Comparison of ENCODE assay signal across 9 mouse cellular contexts in genomic region chr3:94758056-94758409, GRCm38 (mm10). TPM values are rescaled to one million over a fixed set of nuclear protein-coding genes. Genes with fewer than 3 reads are reported as not detected.
DNase-seq lines count a peak whose midpoint lies in the region; ATAC-seq and TF ChIP-seq lines count a peak whose summit lies in the region.
"Not testable (repeated sequence)": the region's sequence is repeated elsewhere in the genome, so short reads cannot be mapped to it uniquely, and the experiment has no call there.
"Had no signal": no experiment of that assay in that cellular context is flagged by ENCODE, and none has a peak within 500 bp of the region (broad histone marks: within the 10 kb centered on the region; RNA-seq: fewer than 3 reads in every experiment).

No protein-coding gene starts in this region.

- 0 out of 2 replicates have a peak overlapping the region, but pooled peaks have one; percentile 25 for H3K4me2 ChIP-seq in hindbrain, postnatal 0 days (ENCODE audit: low read depth, low read length)
- H3K4me2 ChIP-seq in neural tube, embryonic 14.5 days (ENCODE audit: low read depth, low read length) = 0 out of 2 replicates have a peak overlapping the region, but pooled peaks have one; percentile 26

- peak overlapping the region; percentile 48 for H3K4me3 ChIP-seq in embryonic facial prominence, embryonic 10.5 days
- peak overlapping the region; percentile 25; the same call in 1 of the 2 replicates for H3K4me3 ChIP-seq in hindbrain, postnatal 0 days (ENCODE audit: low read length)
- H3K4me3 ChIP-seq in neural tube, embryonic 14.5 days (ENCODE audit: low read depth, low read length) = peak overlapping the region; percentile 15; the same call in 1 of the 2 replicates
- H3K4me3 ChIP-seq in thymus, adult 2 months (ENCODE audit: control insufficient read depth, insufficient read depth, low read length) = peak overlapping the region; percentile 13

- TF ChIP-seq POLR2A in thymus, adult 2 months (IDR thresholded peaks at IDR 0.05; ENCODE audit: control insufficient read depth, extremely low read depth, insufficient read depth, low read length, poor library complexity) = not testable (repeated sequence)

- DNase-seq in adrenal gland, adult 8-10 months = peak; percentile 54
- not testable (repeated sequence) for DNase-seq in embryonic facial prominence, embryonic 10.5 days (ENCODE audit: low spot score); hindbrain, postnatal 0 days (ENCODE audit: low spot score)
- DNase-seq in heart, adult 11 months = peak; percentile 93
- peak; percentile 18 for DNase-seq in left cerebral cortex, postnatal 4 days
- peak; percentile 43 for DNase-seq in lung, postnatal 10 days
- DNase-seq in thymus, adult 2 months = peak; percentile 46

- H3K36me3 ChIP-seq in embryonic facial prominence, embryonic 10.5 days (replicated peaks); hindbrain, postnatal 0 days (ENCODE audit: insufficient read depth, low read length); neural tube, embryonic 14.5 days (ENCODE audit: control insufficient read depth, insufficient read depth, low read length); thymus, adult 2 months (ENCODE audit: control insufficient read depth, insufficient read depth, low read length): not testable (repeated sequence)

- not testable (repeated sequence) for H3K9ac ChIP-seq in hindbrain, postnatal 0 days (replicated peaks; ENCODE audit: low read length); neural tube, embryonic 14.5 days (replicated peaks; ENCODE audit: low read depth, low read length)

- H3K27me3 ChIP-seq in embryonic facial prominence, embryonic 10.5 days (replicated peaks; ENCODE audit: low read depth, poor library complexity, severe bottlenecking) = peaks cover 16% of the 10 kb centered on the region; the same call in 1 of the 2 replicates
- not testable (repeated sequence) for H3K27me3 ChIP-seq in hindbrain, postnatal 0 days (ENCODE audit: insufficient read depth, low read length); neural tube, embryonic 14.5 days (ENCODE audit: control insufficient read depth, insufficient read depth, low read length); thymus, adult 2 months (ENCODE audit: control insufficient read depth, insufficient read depth, low read length)

- peak; percentile 94 for ATAC-seq in hindbrain, postnatal 0 days
- peak; percentile 95 for ATAC-seq in neural tube, embryonic 14.5 days (ENCODE audit: low read depth)

- not testable (repeated sequence) for H3K9me3 ChIP-seq in embryonic facial prominence, embryonic 10.5 days; hindbrain, postnatal 0 days (ENCODE audit: low read length); neural tube, embryonic 14.5 days (ENCODE audit: control insufficient read depth, low read length)

- not testable (repeated sequence) for TF ChIP-seq CTCF in hindbrain, postnatal 0 days (IDR thresholded peaks at IDR 0.05; ENCODE audit: low read depth); thymus, adult 2 months (IDR thresholded peaks at IDR 0.05; ENCODE audit: borderline replicate concordance, control insufficient read depth, extremely low read depth, insufficient read depth, low read length, poor library complexity)

- not testable (repeated sequence) for H3K4me1 ChIP-seq in embryonic facial prominence, embryonic 10.5 days; hindbrain, postnatal 0 days (ENCODE audit: insufficient read depth, low read length); neural tube, embryonic 14.5 days (ENCODE audit: control insufficient read depth, insufficient read depth, low read length); thymus, adult 2 months (replicated peaks; ENCODE audit: control insufficient read depth, insufficient read depth, low read length)

- WGBS in embryonic facial prominence, embryonic 10.5 days = under 1% methylated on average over 23 of the region's 31 CpGs
- whole genome bisulfite sequencing in hindbrain, postnatal 0 days = 1% methylated on average over 12 of the region's 31 CpGs
- 1% methylated on average over 20 of the region's 31 CpGs for WGBS in neural tube, embryonic 14.5 days
- under 1% methylated on average over 22 of the region's 31 CpGs for WGBS in thymus, adult 2 months

- H3K27ac ChIP-seq in embryonic facial prominence, embryonic 10.5 days (replicated peaks); hindbrain, postnatal 0 days; neural tube, embryonic 14.5 days (ENCODE audit: low read depth, low read length); thymus, adult 2 months (ENCODE audit: control insufficient read depth, insufficient read depth, low read length): not testable (repeated sequence)

- intact Hi-C loops in left cerebral cortex, postnatal 4 days (cut with DNase I) = not testable (repeated sequence)

RNA-seq across cellular contexts. Expression of gene Cgn, which starts 28.3 kb away (rescaled TPM):
- total RNA-seq in adrenal gland, adult 8-10 months (2022) = 1 to 10 TPM in 3 of 4 experiments, under 1 TPM in 1; 0.73 to 3.5 (median 1.5) TPM
- polyA plus RNA-seq in embryonic facial prominence, embryonic 10.5 days (2016; fragmentation: Nextera tagmentation; extraction: Ambion mirVana) = 10.7 and 10.8 TPM in 2 replicates
- total RNA-seq in hindbrain, postnatal 0 days (2014; rRNA removed) = 5.8 and 7.7 TPM in 2 replicates
- polyA plus RNA-seq in hindbrain, postnatal 0 days (2015; fragmentation: Nextera tagmentation; extraction: Ambion mirVana) = 9.8 and 10.3 TPM in 2 replicates
- total RNA-seq in left cerebral cortex, postnatal 4 days (2021) = 10 to 100 TPM; 17.1 to 17.9 TPM
- 8.9 and 11.6 TPM in 2 replicates for polyA plus RNA-seq in neural tube, embryonic 14.5 days (2014; fragmentation: Nextera tagmentation; extraction: Ambion mirVana)
- polyA plus RNA-seq in thymus, adult 2 months (2012; rRNA removed) = 1.0 and 1.5 TPM in 2 replicates
- total RNA-seq: gastrocnemius, postnatal 25 days had no signal
